In the genomic region with DNA sequence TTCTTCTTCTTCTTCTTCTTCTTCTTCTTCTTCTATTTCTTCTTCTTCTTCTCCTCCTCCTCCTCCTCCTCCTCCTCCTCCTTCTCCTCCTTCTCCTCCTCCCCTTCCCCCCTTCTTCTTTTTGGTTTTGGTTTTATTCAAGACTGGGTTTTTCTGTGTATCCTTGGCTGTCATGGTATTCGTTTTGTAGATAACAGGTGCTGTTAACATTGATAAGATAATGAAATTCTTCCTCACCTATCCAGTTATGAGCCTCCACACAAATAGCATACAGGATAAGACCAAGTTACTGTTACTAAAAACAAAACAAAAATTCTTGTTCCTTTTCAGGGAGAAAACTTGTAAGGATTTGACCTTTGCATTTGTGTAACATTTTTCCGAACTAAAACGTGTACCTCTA, we compare ENCODE assay signal across 10 mouse cellular contexts. TPM values are rescaled to one million over a fixed set of nuclear protein-coding genes. Genes with fewer than 3 reads are reported as not detected.
DNase-seq lines count a peak whose midpoint lies in the region; ATAC-seq lines count a peak whose summit lies in the region.
"Had no signal": no experiment of that assay in that cellular context is flagged by ENCODE, and none has a peak within 500 bp of the region (broad histone marks: within the 10 kb centered on the region; RNA-seq: fewer than 3 reads in every experiment).

No protein-coding gene starts in this region.

- H3K9ac ChIP-seq in kidney, embryonic 14.5 days (ENCODE audit: low read depth, low read length): no peak overlapping the region
- H3K9ac ChIP-seq in embryonic facial prominence, embryonic 11.5 days (replicated peaks; ENCODE audit: low read length): peak overlapping the region; percentile 59; the same call in 1 of the 2 replicates
- H3K9ac ChIP-seq in intestine, embryonic 16.5 days (ENCODE audit: low read depth, low read length): peak overlapping the region; percentile 68
- no peak overlapping the region for H3K9ac ChIP-seq in neural tube, embryonic 12.5 days

- H3K27me3 ChIP-seq in kidney, embryonic 14.5 days (ENCODE audit: control insufficient read depth, insufficient read depth, low read length): no peaks in the 10 kb centered on the region
- H3K27me3 ChIP-seq in embryonic facial prominence, embryonic 11.5 days (ENCODE audit: control insufficient read depth, insufficient read depth, low read length): no peaks in the 10 kb centered on the region
- no peaks in the 10 kb centered on the region for H3K27me3 ChIP-seq in intestine, embryonic 16.5 days (replicated peaks; ENCODE audit: control insufficient read depth, insufficient read depth, low read length)
- H3K27me3 ChIP-seq in neural tube, embryonic 12.5 days (replicated peaks): no peaks in the 10 kb centered on the region
- H3K27me3 ChIP-seq: Patski had no signal

- no peaks in the 10 kb centered on the region for H3K9me3 ChIP-seq in kidney, embryonic 14.5 days (ENCODE audit: control insufficient read depth, low read length)
- no peaks in the 10 kb centered on the region for H3K9me3 ChIP-seq in embryonic facial prominence, embryonic 11.5 days (replicated peaks; ENCODE audit: control insufficient read depth, low read length)
- no peaks in the 10 kb centered on the region for H3K9me3 ChIP-seq in intestine, embryonic 16.5 days (ENCODE audit: control insufficient read depth, low read length)
- H3K9me3 ChIP-seq in neural tube, embryonic 12.5 days: no peaks in the 10 kb centered on the region

- peaks cover 4% of the 10 kb centered on the region; the same call in 1 of the 2 replicates for H3K4me1 ChIP-seq in kidney, embryonic 14.5 days (ENCODE audit: control insufficient read depth, insufficient read depth, low read length)
- H3K4me1 ChIP-seq in embryonic facial prominence, embryonic 11.5 days (ENCODE audit: control insufficient read depth, insufficient read depth, low read length): no peaks in the 10 kb centered on the region
- H3K4me1 ChIP-seq in intestine, embryonic 16.5 days (ENCODE audit: control insufficient read depth, insufficient read depth, low read length): no peaks in the 10 kb centered on the region
- 0 out of 2 replicates have a peak, but pooled peaks cover 7% of the 10 kb centered on the region for H3K4me1 ChIP-seq in neural tube, embryonic 12.5 days

- no peak overlapping the region for H3K27ac ChIP-seq in kidney, embryonic 14.5 days (ENCODE audit: low read depth, low read length)
- H3K27ac ChIP-seq in embryonic facial prominence, embryonic 11.5 days (replicated peaks; ENCODE audit: low read depth, low read length): no peak overlapping the region
- H3K27ac ChIP-seq in intestine, embryonic 16.5 days (ENCODE audit: low read length): peak overlapping the region; percentile 90
- H3K27ac ChIP-seq in neural tube, embryonic 12.5 days: no peak overlapping the region

- H3K36me3 ChIP-seq in kidney, embryonic 14.5 days (ENCODE audit: control insufficient read depth, insufficient read depth, low read length): peaks cover 28% of the 10 kb centered on the region
- peaks cover 8% of the 10 kb centered on the region for H3K36me3 ChIP-seq in embryonic facial prominence, embryonic 11.5 days (replicated peaks; ENCODE audit: control insufficient read depth, insufficient read depth, low read depth, low read length)
- peaks cover 9% of the 10 kb centered on the region; the same call in 1 of the 2 replicates for H3K36me3 ChIP-seq in intestine, embryonic 16.5 days (ENCODE audit: control insufficient read depth, insufficient read depth, low read length)
- H3K36me3 ChIP-seq in neural tube, embryonic 12.5 days: peaks cover 24% of the 10 kb centered on the region

- ATAC-seq in kidney, embryonic 14.5 days (ENCODE audit: low FRiP score, low TSS enrichment): no peak
- no peak for ATAC-seq in embryonic facial prominence, embryonic 11.5 days (replicated peaks; ENCODE audit: insufficient number of reproducible peaks, low FRiP score, low TSS enrichment, low read depth)
- ATAC-seq in intestine, embryonic 16.5 days: no peak
- ATAC-seq in neural tube, embryonic 12.5 days (ENCODE audit: low FRiP score, low read depth): no peak

- 87% methylated on average over 3 of the region's 3 CpGs for WGBS in kidney, embryonic 14.5 days
- 73% methylated on average over 3 of the region's 3 CpGs for WGBS in embryonic facial prominence, embryonic 11.5 days
- WGBS in intestine, embryonic 16.5 days: 53% methylated on average over 3 of the region's 3 CpGs
- 82% methylated on average over 3 of the region's 3 CpGs for WGBS in neural tube, embryonic 12.5 days

- no peak for DNase-seq in kidney, postnatal 36 days
- no peak for DNase-seq in embryonic facial prominence, embryonic 11.5 days (ENCODE audit: low spot score)
- no peak for DNase-seq in cerebellum, adult 11-12 months
- DNase-seq in adrenal gland, adult 2 months: no peak
- DNase-seq in left cerebral cortex, adult 11 months (ENCODE audit: low spot score): no peak
- DNase-seq: lung, postnatal 4 days had no signal

- peak overlapping the region; percentile 50 for H3K4me2 ChIP-seq in kidney, embryonic 14.5 days (replicated peaks; ENCODE audit: low read depth, low read length)
- peak overlapping the region; percentile 44 for H3K4me2 ChIP-seq in embryonic facial prominence, embryonic 11.5 days (ENCODE audit: low read depth, low read length)
- peak overlapping the region; percentile 60 for H3K4me2 ChIP-seq in intestine, embryonic 16.5 days (ENCODE audit: low read depth, low read length)
- H3K4me2 ChIP-seq in neural tube, embryonic 12.5 days (replicated peaks): peak overlapping the region; percentile 80

- peak overlapping the region; percentile 99 for H3K4me3 ChIP-seq in kidney, embryonic 14.5 days (ENCODE audit: low read length)
- H3K4me3 ChIP-seq in embryonic facial prominence, embryonic 11.5 days (ENCODE audit: low read depth, low read length): no peak overlapping the region
- peak overlapping the region; percentile 99 for H3K4me3 ChIP-seq in intestine, embryonic 16.5 days (ENCODE audit: low read length)
- H3K4me3 ChIP-seq in neural tube, embryonic 12.5 days: peak overlapping the region; percentile 99; the same call in 1 of the 2 replicates

RNA-seq across cellular contexts. Expression of a gene that starts 0.9 kb away (rescaled TPM):
- 77.6 and 108 TPM in 2 replicates for polyA plus RNA-seq in kidney, embryonic 14.5 days (2014; fragmentation: Nextera tagmentation; extraction: Ambion mirVana)
- polyA plus RNA-seq in embryonic facial prominence, embryonic 11.5 days (2014; fragmentation: Nextera tagmentation; extraction: Ambion mirVana): 99.3 and 116 TPM in 2 replicates
- 60.5 and 66.7 TPM in 2 replicates for polyA plus RNA-seq in intestine, embryonic 16.5 days (2015; fragmentation: Nextera tagmentation; extraction: Ambion mirVana)
- polyA plus RNA-seq in neural tube, embryonic 12.5 days (2016; fragmentation: Nextera tagmentation; extraction: Ambion mirVana): 109 and 112 TPM in 2 replicates
- 10 to 100 TPM; 28.9 to 51.7 TPM for total RNA-seq in adrenal gland, adult 2 months (2021)
- polyA plus RNA-seq in adrenal gland, adult 2 months (2012; rRNA removed): 5.2 and 6.1 TPM in 2 replicates

RNA-seq across cellular contexts. Expression of a gene that starts 4.5 kb away (rescaled TPM):
- 64.7 and 76.5 TPM in 2 replicates for polyA plus RNA-seq in kidney, embryonic 14.5 days (2014; fragmentation: Nextera tagmentation; extraction: Ambion mirVana)
- 52.6 and 59.5 TPM in 2 replicates for polyA plus RNA-seq in embryonic facial prominence, embryonic 11.5 days (2014; fragmentation: Nextera tagmentation; extraction: Ambion mirVana)
- 77.0 and 85.9 TPM in 2 replicates for polyA plus RNA-seq in intestine, embryonic 16.5 days (2015; fragmentation: Nextera tagmentation; extraction: Ambion mirVana)
- 118 and 121 TPM in 2 replicates for polyA plus RNA-seq in neural tube, embryonic 12.5 days (2016; fragmentation: Nextera tagmentation; extraction: Ambion mirVana)
- 10 to 100 TPM; 83.5 to 90.5 TPM for total RNA-seq in adrenal gland, adult 2 months (2021)
- polyA plus RNA-seq in adrenal gland, adult 2 months (2012; rRNA removed): 86.1 and 101 TPM in 2 replicates

RNA-seq across cellular contexts. Expression of a gene that starts 29.8 kb away (rescaled TPM):
- 51.1 and 70.6 TPM in 2 replicates for polyA plus RNA-seq in kidney, embryonic 14.5 days (2014; fragmentation: Nextera tagmentation; extraction: Ambion mirVana)
- 62.8 and 71.9 TPM in 2 replicates for polyA plus RNA-seq in embryonic facial prominence, embryonic 11.5 days (2014; fragmentation: Nextera tagmentation; extraction: Ambion mirVana)
- 88.2 and 96.6 TPM in 2 replicates for polyA plus RNA-seq in intestine, embryonic 16.5 days (2015; fragmentation: Nextera tagmentation; extraction: Ambion mirVana)
- 52.2 and 53.8 TPM in 2 replicates for polyA plus RNA-seq in neural tube, embryonic 12.5 days (2016; fragmentation: Nextera tagmentation; extraction: Ambion mirVana)
- total RNA-seq in adrenal gland, adult 2 months (2021): 100 to 1,000 TPM; 114 to 180 TPM
- polyA plus RNA-seq in adrenal gland, adult 2 months (2012; rRNA removed): 20.8 and 31.9 TPM in 2 replicates

RNA-seq across cellular contexts. Expression of a gene that starts 52.6 kb away (rescaled TPM):
- 28.1 and 29.7 TPM in 2 replicates for polyA plus RNA-seq in kidney, embryonic 14.5 days (2014; fragmentation: Nextera tagmentation; extraction: Ambion mirVana)
- polyA plus RNA-seq in embryonic facial prominence, embryonic 11.5 days (2014; fragmentation: Nextera tagmentation; extraction: Ambion mirVana): 29.4 and 30.3 TPM in 2 replicates
- polyA plus RNA-seq in intestine, embryonic 16.5 days (2015; fragmentation: Nextera tagmentation; extraction: Ambion mirVana): 17.6 and 20.3 TPM in 2 replicates
- polyA plus RNA-seq in neural tube, embryonic 12.5 days (2016; fragmentation: Nextera tagmentation; extraction: Ambion mirVana): 19.8 and 20.4 TPM in 2 replicates
- total RNA-seq in adrenal gland, adult 2 months (2021): 10 to 100 TPM in 1 of 2 experiments, 1 to 10 TPM in 1; 5.9 to 10.2 TPM
- polyA plus RNA-seq in adrenal gland, adult 2 months (2012; rRNA removed): 1.1 and 1.5 TPM in 2 replicates

RNA-seq across cellular contexts. Expression of a gene that starts 54.0 kb away (rescaled TPM):
- polyA plus RNA-seq in kidney, embryonic 14.5 days (2014; fragmentation: Nextera tagmentation; extraction: Ambion mirVana): 46.5 and 82.8 TPM in 2 replicates
- 89.9 and 94.7 TPM in 2 replicates for polyA plus RNA-seq in embryonic facial prominence, embryonic 11.5 days (2014; fragmentation: Nextera tagmentation; extraction: Ambion mirVana)
- polyA plus RNA-seq in intestine, embryonic 16.5 days (2015; fragmentation: Nextera tagmentation; extraction: Ambion mirVana): 90.5 and 110 TPM in 2 replicates
- polyA plus RNA-seq in neural tube, embryonic 12.5 days (2016; fragmentation: Nextera tagmentation; extraction: Ambion mirVana): 99.4 and 108 TPM in 2 replicates
- total RNA-seq in adrenal gland, adult 2 months (2021): 10 to 100 TPM; 38.8 to 48.9 TPM
- 7.2 and 10.6 TPM in 2 replicates for polyA plus RNA-seq in adrenal gland, adult 2 months (2012; rRNA removed)

Comparison
In these comparisons a context has a peak if more than half of its experiments do, and no peak if none do; other contexts are left out.
1. H3K9ac ChIP-seq: peak in embryonic facial prominence, embryonic 11.5 days (single experiment) and intestine, embryonic 16.5 days (single experiment); none in kidney, embryonic 14.5 days (single experiment) and neural tube, embryonic 12.5 days (single experiment).
2. Peak in every context shown above with its lines, with median percentiles within 50 percentile points of each other: H3K4me2 ChIP-seq.